Mouse (Mus musculus) hindbrain, postnatal 0 days (tissue): Measurements from ENCODE around the gene Ppp1r21. TPM values are rescaled to one million over a fixed set of nuclear protein-coding genes. Genes with fewer than 3 reads are reported as not detected.

ENCODE experiments used
- ATAC-seq: fragments of 200-750 bp; cut with Nextera tagmentation; 2 replicates; pipeline ENCODE4 v1.8.0; 2017; ENCODE audit warnings: mild to moderate bottlenecking, moderate TSS enrichment, moderate library complexity
- DNase-seq: peaks from one replicate; pipeline ENCODE4 v3.0.0-alpha.2; 2015; ENCODE audit warnings: low spot score
- H3K27ac ChIP-seq: fragments of 300-500 bp; sonication (generic); 2 replicates; pipeline ENCODE4 v1.5.1; 2014; ENCODE audit warnings: mild to moderate bottlenecking
- H3K27me3 ChIP-seq: fragments of 300-500 bp; sonication (generic); 2 replicates; pipeline ENCODE4 v1.6.1; 2014; ENCODE audit warnings: low read length, mixed read lengths; ENCODE audit not compliant: insufficient read depth
- H3K36me3 ChIP-seq: fragments of 300-500 bp; sonication (generic); 2 replicates; pipeline ENCODE4 v1.6.1; 2014; ENCODE audit warnings: low read length, mixed read lengths; ENCODE audit not compliant: insufficient read depth
- H3K4me1 ChIP-seq: fragments of 300-500 bp; sonication (generic); 2 replicates; pipeline ENCODE4 v1.6.1; 2014; ENCODE audit warnings: antibody characterized with exemption, low read length, mixed read lengths; ENCODE audit not compliant: insufficient read depth
- H3K4me2 ChIP-seq: fragments of 300-500 bp; sonication (generic); 2 replicates; pipeline ENCODE4 v1.6.1; 2014; ENCODE audit warnings: low read depth, mild to moderate bottlenecking, low read length, moderate library complexity, mixed read lengths
- H3K4me3 ChIP-seq: fragments of 300-500 bp; sonication (generic); 2 replicates; pipeline ENCODE4 v1.5.1; 2014; ENCODE audit warnings: low read length
- H3K9ac ChIP-seq: fragments of 300-500 bp; sonication (generic); replicated peaks from 2 replicates; pipeline ENCODE4 v1.6.1; 2014; ENCODE audit warnings: mild to moderate bottlenecking, low read length, moderate library complexity, mixed read lengths
- H3K9me3 ChIP-seq: fragments of 300-500 bp; sonication (generic); 2 replicates; pipeline ENCODE4 v1.6.1; 2016; ENCODE audit warnings: low read length, mixed read lengths
- CTCF ChIP-seq: IDR thresholded peaks from 2 replicates; pipeline ENCODE4 v1.5.1; 2016; ENCODE audit warnings: antibody characterized with exemption, control low read depth, low read depth
- WGBS: fragments of 180-500 bp; shearing (Covaris S2); extraction: QIAGEN DNeasy Blood & Tissue Kit; methylation state at CpG from one replicate; pipeline ENCODE4 v1.1.7; 2014; 5-methylcytosine and 5-hydroxymethylcytosine counted together
- polyA plus RNA-seq: library from polyadenylated mRNA; unstranded; fragments of >200 nt; fragmentation: Nextera tagmentation; extraction: Ambion mirVana; gene quantifications from 2 replicates; pipeline ENCODE4 v1.2.1, GENCODE M21; 2015
- total RNA-seq: library from RNA; depleted of rRNA; stranded (reverse); fragments of >200 nt; gene quantifications from 2 replicates; pipeline ENCODE4 v1.2.3, GENCODE M21; 2014

Ppp1r21 gene
- total and polyA plus RNA-seq, 2 experiments from 2014 or later: 32.2 to 43.7 TPM

GRCm38 (mm10) chr17:88504056-88504455, 25.9 kb upstream of the Ppp1r21 start:
- DNase-seq: no peak
- Histone ChIP-seq H3K9me3 (no peaks in the 10 kb centered on the region), H3K4me2 (no peak overlapping the region), H3K36me3 (no peaks in the 10 kb centered on the region), H3K9ac (no peak overlapping the region), H3K4me3 (no peak overlapping the region), H3K27me3 (no peaks in the 10 kb centered on the region), H3K4me1 (peaks cover 9% of the 10 kb centered on the region; the same call in 1 of the 2 replicates), H3K27ac (0 out of 2 replicates have a peak overlapping the region, but pooled peaks have one; percentile 5)
- WGBS: 90% methylated on average over 13 of the region's 13 CpGs
- ATAC-seq: no peak
- no peak for TF ChIP-seq CTCF

DNA sequence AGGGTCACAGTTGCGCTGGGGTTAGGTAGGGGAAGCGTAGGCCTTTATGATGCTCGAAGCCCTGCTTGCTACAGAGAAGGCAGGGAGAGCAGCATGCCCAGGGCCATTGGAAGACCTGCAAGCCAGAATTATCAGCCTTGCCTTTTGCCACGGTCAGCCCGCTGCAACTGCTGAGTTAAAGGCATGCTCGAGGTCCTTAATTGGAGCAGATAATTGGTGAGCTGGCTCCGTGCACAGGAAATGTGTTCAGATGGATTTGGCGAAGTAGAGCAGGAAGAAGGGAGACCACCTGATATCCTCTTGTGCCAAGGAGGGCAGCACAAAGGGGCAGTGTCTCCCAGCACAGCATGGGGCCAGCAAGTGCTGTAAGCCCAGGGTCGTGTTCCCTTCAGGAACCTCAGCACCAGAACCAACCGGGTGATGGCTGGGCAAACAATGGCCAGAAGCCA, 24.6 kb upstream of the Ppp1r21 start:
- peak; percentile 95 for ATAC-seq
- H3K4me1 ChIP-seq: peaks cover 9% of the 10 kb centered on the region; the same call in 1 of the 2 replicates
- H3K27me3 ChIP-seq: no peaks in the 10 kb centered on the region
- no peak overlapping the region for H3K9ac ChIP-seq
- no peak for TF ChIP-seq CTCF
- H3K4me3 ChIP-seq: no peak overlapping the region
- H3K9me3 ChIP-seq: no peaks in the 10 kb centered on the region
- peak overlapping the region; percentile 74 for H3K27ac ChIP-seq
- 20% methylated on average over 10 of the region's 10 CpGs for WGBS
- H3K4me2 ChIP-seq: no peak overlapping the region
- no peaks in the 10 kb centered on the region for H3K36me3 ChIP-seq
- DNase-seq: peak; percentile 84

DNA sequence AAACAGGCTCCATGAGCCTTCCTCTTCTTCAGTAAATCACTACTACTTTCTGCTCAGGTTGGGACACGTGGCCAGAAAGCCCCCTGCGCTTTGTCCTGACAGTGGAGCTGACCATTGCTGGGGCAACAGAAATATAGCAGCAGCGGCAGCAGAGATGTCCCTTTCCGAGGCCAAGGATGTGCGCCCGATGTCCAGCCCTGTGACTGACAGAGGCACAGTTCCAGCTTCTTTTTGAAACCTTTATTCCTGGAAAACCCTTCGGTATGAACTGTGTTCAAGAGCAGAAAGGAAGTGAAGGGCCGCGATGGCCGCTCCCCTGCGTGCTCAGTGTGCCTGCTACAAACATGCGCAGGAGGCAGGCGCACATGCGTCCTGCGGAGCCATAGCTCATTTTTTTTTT, 24.0 kb upstream of the Ppp1r21 start:
- TF ChIP-seq CTCF: no peak
- no peak overlapping the region for H3K4me3 ChIP-seq
- DNase-seq: no peak
- no peaks in the 10 kb centered on the region for H3K36me3 ChIP-seq
- no peaks in the 10 kb centered on the region for H3K9me3 ChIP-seq
- H3K9ac ChIP-seq: 0 out of 2 replicates have a peak overlapping the region, but pooled peaks have one; percentile 30
- no peak overlapping the region for H3K4me2 ChIP-seq
- peak overlapping the region; percentile 74 for H3K27ac ChIP-seq
- H3K4me1 ChIP-seq: peaks cover 9% of the 10 kb centered on the region; the same call in 1 of the 2 replicates
- peak; percentile 15 for ATAC-seq
- H3K27me3 ChIP-seq: no peaks in the 10 kb centered on the region
- 76% methylated on average over 15 of the region's 15 CpGs for WGBS

DNA sequence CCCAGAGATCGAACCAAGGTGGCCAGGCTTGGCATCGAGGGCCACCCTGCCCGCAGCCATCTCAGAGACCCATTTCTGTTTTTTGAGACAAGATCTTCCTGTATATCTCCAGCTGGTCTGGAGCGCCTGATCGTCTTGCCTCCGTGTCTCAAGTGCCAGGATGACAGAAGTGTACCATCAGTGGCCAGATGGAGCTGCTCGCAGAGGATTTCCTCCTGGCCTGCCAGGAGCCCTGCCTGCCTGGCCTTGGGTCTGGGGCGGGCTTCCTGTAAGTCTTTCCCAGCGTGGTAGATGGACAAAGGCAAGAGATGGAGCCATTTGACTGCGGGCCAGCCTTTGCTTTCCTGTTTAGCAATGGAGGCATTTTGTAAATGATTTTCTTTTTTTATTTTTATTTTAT, 22.5 kb upstream of the Ppp1r21 start:
- peaks cover 9% of the 10 kb centered on the region; the same call in 1 of the 2 replicates for H3K4me1 ChIP-seq
- TF ChIP-seq CTCF: no peak
- WGBS: 66% methylated on average over 10 of the region's 10 CpGs

GRCm38 (mm10) chr17:88508846-88509508, 20.9 kb upstream of the Ppp1r21 start:
- WGBS: 30% methylated on average over 12 of the region's 12 CpGs
- DNase-seq (peak; percentile 42), ATAC-seq (peak; percentile 35)
- TF ChIP-seq CTCF: no peak
- H3K9ac ChIP-seq: no peak overlapping the region; the same call in 1 of the 2 replicates
- H3K4me3 ChIP-seq: no peak overlapping the region
- no peaks in the 10 kb centered on the region for H3K27me3 ChIP-seq
- 0 out of 2 replicates have a peak overlapping the region, but pooled peaks have one; percentile 5 for H3K4me2 ChIP-seq
- H3K4me1 ChIP-seq: peaks cover 9% of the 10 kb centered on the region; the same call in 1 of the 2 replicates
- H3K36me3 ChIP-seq: no peaks in the 10 kb centered on the region
- no peak overlapping the region for H3K27ac ChIP-seq
- H3K9me3 ChIP-seq: no peaks in the 10 kb centered on the region

More for the DNA sequence above, 22.5 kb upstream of the Ppp1r21 start:
- no peak overlapping the region for H3K9ac ChIP-seq
- H3K4me2 ChIP-seq: no peak overlapping the region
- ATAC-seq: no peak
- H3K4me3 ChIP-seq: no peak overlapping the region
- peak; percentile 55 for DNase-seq
- H3K36me3 ChIP-seq: no peaks in the 10 kb centered on the region
- H3K27me3 ChIP-seq: no peaks in the 10 kb centered on the region
- H3K9me3 ChIP-seq: no peaks in the 10 kb centered on the region
- peak overlapping the region; percentile 48; the same call in 1 of the 2 replicates for H3K27ac ChIP-seq

GRCm38 (mm10) chr17:88509999-88510398, 19.9 kb upstream of the Ppp1r21 start:
- 72% methylated on average over 3 of the region's 3 CpGs for WGBS
- peaks cover 9% of the 10 kb centered on the region; the same call in 1 of the 2 replicates for H3K4me1 ChIP-seq
- H3K9me3 ChIP-seq: no peaks in the 10 kb centered on the region
- no peaks in the 10 kb centered on the region for H3K27me3 ChIP-seq
- no peak overlapping the region for H3K4me2 ChIP-seq
- H3K9ac ChIP-seq: no peak overlapping the region
- TF ChIP-seq CTCF: no peak
- no peak overlapping the region for H3K4me3 ChIP-seq
- ATAC-seq: no peak
- H3K27ac ChIP-seq: no peak overlapping the region
- H3K36me3 ChIP-seq: no peaks in the 10 kb centered on the region
- no peak for DNase-seq

DNA sequence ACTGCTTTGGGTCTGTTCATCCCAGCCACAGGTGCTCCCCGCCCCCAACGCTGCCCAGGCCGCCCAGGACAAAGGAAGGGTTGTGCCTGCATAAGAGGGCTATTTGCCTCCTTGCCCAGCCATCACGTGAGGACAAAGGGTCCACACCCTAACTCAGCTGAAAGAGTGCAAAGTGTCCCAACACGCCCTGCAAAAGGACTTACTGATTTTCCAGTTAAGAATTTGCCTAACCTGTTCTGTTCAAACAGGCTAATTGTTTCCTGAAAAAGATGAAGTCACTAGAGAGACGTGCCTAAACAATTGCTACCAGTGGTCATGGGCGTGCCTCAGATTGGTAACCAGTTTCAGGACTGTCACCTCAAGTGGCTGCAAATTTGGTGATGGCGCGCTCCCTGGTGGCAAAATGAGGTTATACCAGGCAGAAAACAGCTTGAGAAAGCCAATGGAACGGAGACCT, 18.8 kb upstream of the Ppp1r21 start:
- H3K4me1 ChIP-seq: no peaks in the 10 kb centered on the region
- no peaks in the 10 kb centered on the region for H3K9me3 ChIP-seq
- 11% methylated on average over 10 of the region's 10 CpGs for WGBS
- H3K27me3 ChIP-seq: no peaks in the 10 kb centered on the region
- peak; percentile 80 for TF ChIP-seq CTCF
- H3K4me2 ChIP-seq: no peak overlapping the region
- no peak overlapping the region for H3K27ac ChIP-seq
- no peaks in the 10 kb centered on the region for H3K36me3 ChIP-seq
- no peak overlapping the region for H3K9ac ChIP-seq
- H3K4me3 ChIP-seq: no peak overlapping the region
- ATAC-seq: peak; percentile 39; the same call in 1 of the 2 replicates
- DNase-seq: peak; percentile 85
